In genomic region chr10:128910066-128910841, GRCm38 (mm10) we compare ENCODE assay signal across 7 mouse cellular contexts. TPM values are rescaled to one million over a fixed set of nuclear protein-coding genes. Genes with fewer than 3 reads are reported as not detected.
DNase-seq lines count a peak whose midpoint lies in the region; ATAC-seq and TF ChIP-seq lines count a peak whose summit lies in the region.

No protein-coding gene starts in this region.

- H3K27ac ChIP-seq in embryonic facial prominence, embryonic 11.5 days (replicated peaks; ENCODE audit: low read depth, low read length) = peak overlapping the region; percentile 84
- H3K27ac ChIP-seq in heart, postnatal 0 days (ENCODE audit: low read depth) = peak overlapping the region; percentile 96
- H3K27ac ChIP-seq in macrophage = peak overlapping the region; percentile 81
- H3K27ac ChIP-seq in stomach, embryonic 16.5 days (ENCODE audit: low read length) = peak overlapping the region; percentile 93

- no peak for TF ChIP-seq CTCF in heart, postnatal 0 days (IDR thresholded peaks at IDR 0.05; ENCODE audit: low read depth)

- TF ChIP-seq EP300 in heart, postnatal 0 days (IDR thresholded peaks at IDR 0.05; ENCODE audit: low read depth) = no peak

- H3K4me2 ChIP-seq in embryonic facial prominence, embryonic 11.5 days (ENCODE audit: low read depth, low read length) = peak overlapping the region; percentile 76
- peak overlapping the region; percentile 83 for H3K4me2 ChIP-seq in heart, postnatal 0 days (ENCODE audit: low read depth, low read length)
- H3K4me2 ChIP-seq in stomach, embryonic 16.5 days (ENCODE audit: low read depth, low read length) = peak overlapping the region; percentile 61

- H3K4me1 ChIP-seq in embryonic facial prominence, embryonic 11.5 days (ENCODE audit: control insufficient read depth, insufficient read depth, low read length) = no peaks in the 10 kb centered on the region
- peaks cover 6% of the 10 kb centered on the region for H3K4me1 ChIP-seq in heart, postnatal 0 days (ENCODE audit: control insufficient read depth, insufficient read depth)
- H3K4me1 ChIP-seq in stomach, embryonic 16.5 days (ENCODE audit: control insufficient read depth, insufficient read depth, low read length) = peaks cover 9% of the 10 kb centered on the region

- no peaks in the 10 kb centered on the region for H3K9me3 ChIP-seq in embryonic facial prominence, embryonic 11.5 days (replicated peaks; ENCODE audit: control insufficient read depth, low read length)
- H3K9me3 ChIP-seq in heart, postnatal 0 days (replicated peaks; ENCODE audit: control insufficient read depth, low read length) = no peaks in the 10 kb centered on the region
- no peaks in the 10 kb centered on the region for H3K9me3 ChIP-seq in stomach, embryonic 16.5 days (replicated peaks; ENCODE audit: control insufficient read depth, low read length)

- H3K4me3 ChIP-seq in embryonic facial prominence, embryonic 11.5 days (ENCODE audit: low read depth, low read length) = peak overlapping the region; percentile 89
- peak overlapping the region; percentile 97 for H3K4me3 ChIP-seq in heart, postnatal 0 days (ENCODE audit: low read depth, low read length)
- H3K4me3 ChIP-seq in macrophage (ENCODE audit: inconsistent target) = peak overlapping the region; percentile 82
- H3K4me3 ChIP-seq in stomach, embryonic 16.5 days (replicated peaks; ENCODE audit: low read length) = peak overlapping the region; percentile 86

- under 1% methylated on average over 63 of the region's 66 CpGs for WGBS in embryonic facial prominence, embryonic 11.5 days
- WGBS in heart, postnatal 0 days = under 1% methylated on average over 53 of the region's 66 CpGs
- WGBS in macrophage (ENCODE audit: missing documents) = 4% methylated on average over 46 of the region's 66 CpGs
- WGBS in stomach, embryonic 16.5 days = under 1% methylated on average over 65 of the region's 66 CpGs

- H3K27me3 ChIP-seq in embryonic facial prominence, embryonic 11.5 days (ENCODE audit: control insufficient read depth, insufficient read depth, low read length) = no peaks in the 10 kb centered on the region
- no peaks in the 10 kb centered on the region for H3K27me3 ChIP-seq in heart, postnatal 0 days (ENCODE audit: control insufficient read depth, insufficient read depth, low read length)
- H3K27me3 ChIP-seq in stomach, embryonic 16.5 days (ENCODE audit: control insufficient read depth, insufficient read depth, low read length) = no peaks in the 10 kb centered on the region

- peaks cover 50% of the 10 kb centered on the region for H3K79me2 ChIP-seq in macrophage (ENCODE audit: inconsistent target)

- no peaks in the 10 kb centered on the region; the same call in 1 of the 2 replicates for H3K36me3 ChIP-seq in embryonic facial prominence, embryonic 11.5 days (replicated peaks; ENCODE audit: control insufficient read depth, insufficient read depth, low read depth, low read length)
- peaks cover 13% of the 10 kb centered on the region; the same call in 1 of the 2 replicates for H3K36me3 ChIP-seq in heart, postnatal 0 days (replicated peaks; ENCODE audit: control insufficient read depth, insufficient read depth, low read length)
- H3K36me3 ChIP-seq in macrophage (ENCODE audit: inconsistent target) = peaks cover 31% of the 10 kb centered on the region
- H3K36me3 ChIP-seq in stomach, embryonic 16.5 days (ENCODE audit: control insufficient read depth, insufficient read depth, low read length) = no peaks in the 10 kb centered on the region

- H3K9ac ChIP-seq in embryonic facial prominence, embryonic 11.5 days (replicated peaks; ENCODE audit: low read length) = peak overlapping the region; percentile 92
- H3K9ac ChIP-seq in heart, postnatal 0 days (replicated peaks; ENCODE audit: low read depth, low read length) = peak overlapping the region; percentile 96
- peak overlapping the region; percentile 97 for H3K9ac ChIP-seq in stomach, embryonic 16.5 days (ENCODE audit: low read length)

- DNase-seq in urinary bladder, postnatal 25 days (ENCODE audit: low spot score) = peak; percentile 52
- DNase-seq in urinary bladder, adult 2 months (ENCODE audit: low spot score) = no peak
- DNase-seq in embryonic facial prominence, embryonic 11.5 days (ENCODE audit: low spot score) = peak; percentile 73
- no peak for DNase-seq in heart, postnatal 0 days (ENCODE audit: low spot score)
- peak; percentile 65 for DNase-seq in layer of hippocampus, adult 9-11 months

- ATAC-seq in embryonic facial prominence, embryonic 11.5 days (replicated peaks; ENCODE audit: insufficient number of reproducible peaks, low FRiP score, low TSS enrichment, low read depth) = peak; percentile 8
- peak; percentile 47 for ATAC-seq in heart, postnatal 0 days (ENCODE audit: insufficient read depth, low read depth)
- peak; percentile 33 for ATAC-seq in stomach, embryonic 16.5 days (ENCODE audit: insufficient read depth, low FRiP score)

RNA-seq across cellular contexts. Expression of gene Cd63, which starts 9.5 kb away (rescaled TPM):
- polyA plus RNA-seq in urinary bladder, adult 2 months (2012; rRNA removed) = 337 and 381 TPM in 2 replicates
- 324 and 334 TPM in 2 replicates for polyA plus RNA-seq in embryonic facial prominence, embryonic 11.5 days (2014; fragmentation: Nextera tagmentation; extraction: Ambion mirVana)
- 32.9 and 72.6 TPM in 2 replicates for total RNA-seq in heart, postnatal 0 days (2014; rRNA removed; ENCODE audit: low replicate concordance)
- polyA plus RNA-seq in heart, postnatal 0 days (2015; fragmentation: Nextera tagmentation; extraction: Ambion mirVana) = 381 and 398 TPM in 2 replicates
- total RNA-seq in macrophage (2018; cell fraction: chromatin; rRNA removed) = 100 to 1,000 TPM in 20 of 26 experiments, 10 to 100 TPM in 6; 64.3 to 309 (median 139) TPM
- 1,000 to 10,000 TPM in 13 of 26 experiments, 100 to 1,000 TPM in 13; 763 to 1,370 (median 956) TPM for total RNA-seq in macrophage (2018; cell fraction: cytosol; rRNA removed)
- total RNA-seq in macrophage (2018; cell fraction: nucleus; rRNA removed) = 1,000 to 10,000 TPM in 4 of 26 experiments, 100 to 1,000 TPM in 22; 352 to 1,389 (median 692) TPM
- polyA plus RNA-seq in macrophage (2018) = 1,227 to 1,611 TPM (median 1,544 TPM) in 3 replicates
- 756 and 798 TPM in 2 replicates for polyA plus RNA-seq in stomach, embryonic 16.5 days (2015; fragmentation: Nextera tagmentation; extraction: Ambion mirVana)

RNA-seq across cellular contexts. Expression of gene Rdh5, which starts 12.4 kb away (rescaled TPM):
- polyA plus RNA-seq in urinary bladder, adult 2 months (2012; rRNA removed) = 24.2 and 35.0 TPM in 2 replicates
- 9.2 and 11.4 TPM in 2 replicates for polyA plus RNA-seq in embryonic facial prominence, embryonic 11.5 days (2014; fragmentation: Nextera tagmentation; extraction: Ambion mirVana)
- total RNA-seq in heart, postnatal 0 days (2014; rRNA removed; ENCODE audit: low replicate concordance) = 7.6 and 14.3 TPM in 2 replicates
- polyA plus RNA-seq in heart, postnatal 0 days (2015; fragmentation: Nextera tagmentation; extraction: Ambion mirVana) = 9.3 and 11.1 TPM in 2 replicates
- total RNA-seq in macrophage (2018; cell fraction: chromatin; rRNA removed) = 10 to 100 TPM in 6 of 26 experiments, 1 to 10 TPM in 20; 2.7 to 12.5 (median 8.1) TPM
- total RNA-seq in macrophage (2018; cell fraction: cytosol; rRNA removed) = 1 to 10 TPM in 9 of 26 experiments, under 1 TPM in 17; 0.36 to 1.5 (median 0.79) TPM
- total RNA-seq in macrophage (2018; cell fraction: nucleus; rRNA removed) = 1 to 10 TPM; 2.8 to 8.7 (median 6.3) TPM
- polyA plus RNA-seq in macrophage (2018) = 0.53 to 1.3 TPM (median 0.92 TPM) in 3 replicates
- polyA plus RNA-seq in stomach, embryonic 16.5 days (2015; fragmentation: Nextera tagmentation; extraction: Ambion mirVana) = 16.6 and 18.7 TPM in 2 replicates

RNA-seq across cellular contexts. Expression of gene Bloc1s1, which starts 13.6 kb away (rescaled TPM):
- polyA plus RNA-seq in urinary bladder, adult 2 months (2012; rRNA removed) = 286 and 328 TPM in 2 replicates
- 196 and 213 TPM in 2 replicates for polyA plus RNA-seq in embryonic facial prominence, embryonic 11.5 days (2014; fragmentation: Nextera tagmentation; extraction: Ambion mirVana)
- 121 and 130 TPM in 2 replicates for total RNA-seq in heart, postnatal 0 days (2014; rRNA removed; ENCODE audit: low replicate concordance)
- polyA plus RNA-seq in heart, postnatal 0 days (2015; fragmentation: Nextera tagmentation; extraction: Ambion mirVana) = 292 and 295 TPM in 2 replicates
- total RNA-seq in macrophage (2018; cell fraction: chromatin; rRNA removed) = 10 to 100 TPM in 21 of 26 experiments, 1 to 10 TPM in 5; 5.8 to 37.8 (median 15.4) TPM
- total RNA-seq in macrophage (2018; cell fraction: cytosol; rRNA removed) = 100 to 1,000 TPM; 105 to 174 (median 124) TPM
- 10 to 100 TPM; 12.8 to 51.2 (median 30.7) TPM for total RNA-seq in macrophage (2018; cell fraction: nucleus; rRNA removed)
- polyA plus RNA-seq in macrophage (2018) = 77.8 to 126 TPM (median 124 TPM) in 3 replicates
- polyA plus RNA-seq in stomach, embryonic 16.5 days (2015; fragmentation: Nextera tagmentation; extraction: Ambion mirVana) = 194 and 206 TPM in 2 replicates

RNA-seq across cellular contexts. Expression of gene Gdf11, which starts 18.7 kb away (rescaled TPM):
- polyA plus RNA-seq in urinary bladder, adult 2 months (2012; rRNA removed) = 1.7 and 2.3 TPM in 2 replicates
- 10.5 and 10.9 TPM in 2 replicates for polyA plus RNA-seq in embryonic facial prominence, embryonic 11.5 days (2014; fragmentation: Nextera tagmentation; extraction: Ambion mirVana)
- total RNA-seq in heart, postnatal 0 days (2014; rRNA removed; ENCODE audit: low replicate concordance) = 1.6 and 6.7 TPM in 2 replicates
- polyA plus RNA-seq in heart, postnatal 0 days (2015; fragmentation: Nextera tagmentation; extraction: Ambion mirVana) = 1.5 and 1.7 TPM in 2 replicates
- total RNA-seq in macrophage (2018; cell fraction: chromatin; rRNA removed) = 1 to 10 TPM in 1 of 26 experiments, under 1 TPM in 4, not detected in 21; 0.13 to 2.9 (median 0.18) TPM
- under 1 TPM in 8 of 26 experiments, not detected in 18; under 0.01 to 0.29 (median 0.05) TPM for total RNA-seq in macrophage (2018; cell fraction: cytosol; rRNA removed)
- total RNA-seq in macrophage (2018; cell fraction: nucleus; rRNA removed) = under 1 TPM in 5 of 26 experiments, not detected in 21; 0.16 to 0.99 (median 0.30) TPM
- 0.03 TPM in 1 of 3 replicates, not detected in the others for polyA plus RNA-seq in macrophage (2018)
- 2.8 and 2.9 TPM in 2 replicates for polyA plus RNA-seq in stomach, embryonic 16.5 days (2015; fragmentation: Nextera tagmentation; extraction: Ambion mirVana)

RNA-seq across cellular contexts. Expression of gene Itga7, which starts 23.4 kb away (rescaled TPM):
- 44.5 TPM in 2 replicates for polyA plus RNA-seq in urinary bladder, adult 2 months (2012; rRNA removed)
- polyA plus RNA-seq in embryonic facial prominence, embryonic 11.5 days (2014; fragmentation: Nextera tagmentation; extraction: Ambion mirVana) = 2.3 and 2.7 TPM in 2 replicates
- total RNA-seq in heart, postnatal 0 days (2014; rRNA removed; ENCODE audit: low replicate concordance) = 22.3 and 41.4 TPM in 2 replicates
- polyA plus RNA-seq in heart, postnatal 0 days (2015; fragmentation: Nextera tagmentation; extraction: Ambion mirVana) = 18.5 and 22.7 TPM in 2 replicates
- total RNA-seq in macrophage (2018; cell fraction: chromatin; rRNA removed) = 1 to 10 TPM in 7 of 26 experiments, under 1 TPM in 16, not detected in 3; 0.26 to 1.7 (median 0.65) TPM
- not detected for total RNA-seq in macrophage (2018; cell fraction: cytosol; rRNA removed)
- total RNA-seq in macrophage (2018; cell fraction: nucleus; rRNA removed) = 1 to 10 TPM in 1 of 26 experiments, under 1 TPM in 13, not detected in 12; 0.18 to 2.1 (median 0.34) TPM
- polyA plus RNA-seq in macrophage (2018) = not detected in 3 replicates
- polyA plus RNA-seq in stomach, embryonic 16.5 days (2015; fragmentation: Nextera tagmentation; extraction: Ambion mirVana) = 7.9 and 12.4 TPM in 2 replicates

Comparison
In these comparisons a context has a peak if more than half of its experiments do, and no peak if none do; other contexts are left out.
1. DNase-seq: peak in urinary bladder, postnatal 25 days (single experiment), embryonic facial prominence, embryonic 11.5 days (single experiment) and layer of hippocampus, adult 9-11 months (single experiment); none in urinary bladder, adult 2 months (single experiment) and heart, postnatal 0 days (single experiment).
2. Peak in every context shown above with its lines, with median percentiles within 50 percentile points of each other: ATAC-seq, H3K27ac ChIP-seq, H3K4me2 ChIP-seq, H3K4me3 ChIP-seq and H3K9ac ChIP-seq.